Mouse (Mus musculus): ENCODE results near the gene Micu1.

GRCm38 (mm10) chr10:59898180-59898778, 196.0 kb downstream of the Micu1 start:
- TF ChIP-seq POLR2A (IDR thresholded peaks at IDR 0.05; ENCODE audit: control insufficient read depth, extremely low read depth, insufficient read depth, low read length, poor library complexity) (no peak), CTCF (IDR thresholded peaks at IDR 0.05; ENCODE audit: borderline replicate concordance, control insufficient read depth, extremely low read depth, insufficient read depth, low read length, poor library complexity) (no peak)

Data from thymus, adult 2 months (tissue).